8 mouse cellular contexts compared by ENCODE assay signal in genomic region chr6:89631809-89632562, GRCm38 (mm10). TPM values are rescaled to one million over a fixed set of nuclear protein-coding genes. Genes with fewer than 3 reads are reported as not detected.
DNase-seq lines count a peak whose midpoint lies in the region; ATAC-seq lines count a peak whose summit lies in the region.

No protein-coding gene starts in this region.

- H3K36me3 ChIP-seq in hindbrain, embryonic 15.5 days, result no peaks in the 10 kb centered on the region

- no peaks in the 10 kb centered on the region for H3K9me3 ChIP-seq in hindbrain, embryonic 15.5 days

- H3K4me3 ChIP-seq in hindbrain, embryonic 15.5 days, result no peak overlapping the region

- peak; percentile 65 for ATAC-seq in hindbrain, embryonic 15.5 days (ENCODE audit: low FRiP score, low read depth)
- no peak for ATAC-seq in erythroid progenitor cell, adult 5-6 weeks (replicated peaks; ENCODE audit: low FRiP score, poor library complexity, severe bottlenecking)

- H3K27ac ChIP-seq in hindbrain, embryonic 15.5 days (replicated peaks), result no peak overlapping the region

- peaks cover 9% of the 10 kb centered on the region for H3K4me1 ChIP-seq in hindbrain, embryonic 15.5 days (replicated peaks)

- DNase-seq in R1 (ENCODE audit: low read depth, low spot score), result peak; percentile 87
- peak; percentile 83 for DNase-seq in cerebellum, adult 9-11 months
- DNase-seq in frontal cortex, postnatal 14 days (ENCODE audit: low spot score in 2 of 2), result peak; percentile 76 to 81
- DNase-seq in left cerebral cortex, adult 11 months (ENCODE audit: low spot score), result peak; percentile 87
- peak; percentile 90 for DNase-seq in mesoderm, embryonic 11.5 days (ENCODE audit: low read depth, low spot score)
- DNase-seq in right cerebral cortex, postnatal 36 days (ENCODE audit: low spot score in 2 of 2), result peak; percentile 76 to 77

- no peak overlapping the region for H3K9ac ChIP-seq in hindbrain, embryonic 15.5 days

- 12% methylated on average over 10 of the region's 10 CpGs for WGBS in hindbrain, embryonic 15.5 days

- H3K4me2 ChIP-seq in hindbrain, embryonic 15.5 days, result peak overlapping the region; percentile 26; the same call in 1 of the 2 replicates

- H3K27me3 ChIP-seq in hindbrain, embryonic 15.5 days, result no peaks in the 10 kb centered on the region

RNA-seq across cellular contexts. Expression of gene Txnrd3, which starts 11.8 kb away (rescaled TPM):
- polyA plus RNA-seq in hindbrain, embryonic 15.5 days (2015; fragmentation: Nextera tagmentation; extraction: Ambion mirVana), result 14.9 and 16.5 TPM in 2 replicates
- 1.3 TPM in 1 of 2 replicates, not detected in the other for total RNA-seq in erythroid progenitor cell, adult 5-6 weeks (2015; ENCODE audit: low replicate concordance)
- 1.5 TPM in 1 of 2 replicates, not detected in the other for total RNA-seq in erythroid progenitor cell, adult 5-6 weeks (2017; ENCODE audit: low replicate concordance)

RNA-seq across cellular contexts. Expression of gene Chchd6, which starts 36.5 kb away (rescaled TPM):
- polyA plus RNA-seq in hindbrain, embryonic 15.5 days (2015; fragmentation: Nextera tagmentation; extraction: Ambion mirVana), result 173 and 178 TPM in 2 replicates
- 5.0 TPM in 1 of 2 replicates, not detected in the other for total RNA-seq in erythroid progenitor cell, adult 5-6 weeks (2015; ENCODE audit: low replicate concordance)
- total RNA-seq in erythroid progenitor cell, adult 5-6 weeks (2017; ENCODE audit: low replicate concordance), result 3.7 TPM in 1 of 2 replicates, not detected in the other
